Mouse (Mus musculus): ENCODE results near the gene Natd1. TPM values are rescaled to one million over a fixed set of nuclear protein-coding genes. Genes with fewer than 3 reads are reported as not detected.
"Not testable (repeated sequence)": the region's sequence is repeated elsewhere in the genome, so short reads cannot be mapped to it uniquely, and the experiment has no call there.

Natd1 gene
- polyA plus RNA-seq, 1 experiment from 2014 or later: 26.3 TPM

GRCm38 (mm10) chr11:60878675-60879294, 35.8 kb downstream of the Natd1 start, which contains the start of gene Tmem11:
Gene Tmem11, minus strand, starts transcription at chr11:60879272.
- peak; percentile 96 for DNase-seq (ENCODE audit: low spot score)
- under 1% methylated on average over 62 of the region's 62 CpGs for WGBS
- H3K27me3 ChIP-seq (ENCODE audit: insufficient read depth, poor library complexity, severe bottlenecking): no peaks in the 10 kb centered on the region

DNA sequence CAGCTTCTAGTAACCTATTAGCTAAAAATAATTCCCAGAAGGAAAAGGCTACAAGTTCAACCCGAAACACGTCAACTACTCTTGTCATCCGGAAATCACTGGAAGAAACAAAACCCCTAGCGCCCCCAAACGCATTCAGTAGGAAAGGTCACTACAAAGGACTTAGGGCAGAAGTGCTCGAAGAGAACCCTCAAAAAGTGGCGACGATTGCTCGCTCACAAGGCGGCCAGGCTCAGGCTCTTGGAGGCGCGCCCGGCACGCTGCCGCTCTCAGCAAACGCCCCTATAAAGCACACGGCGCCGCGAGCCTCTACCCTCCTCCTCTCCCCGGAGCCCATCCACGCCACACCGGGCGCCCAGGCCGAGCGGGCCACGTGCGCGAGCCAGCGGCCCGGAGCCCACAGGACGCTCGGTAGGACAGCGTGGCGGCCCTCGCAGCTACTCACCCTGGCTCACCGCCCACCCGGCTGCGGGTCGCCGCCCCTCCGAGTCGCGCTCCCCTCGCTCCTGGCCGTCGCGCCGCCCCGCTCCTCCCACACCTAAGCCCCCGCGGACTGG, 36.4 kb downstream of the Natd1 start:
- peak overlapping the region; percentile 97 for H3K27ac ChIP-seq
- under 1% methylated on average over 52 of the region's 52 CpGs for WGBS
- peaks cover 53% of the 10 kb centered on the region for H3K4me1 ChIP-seq (replicated peaks)
- H3K9me3 ChIP-seq: no peaks in the 10 kb centered on the region
- no peak for DNase-seq (ENCODE audit: low spot score)
- H3K27me3 ChIP-seq (ENCODE audit: insufficient read depth, poor library complexity, severe bottlenecking): no peaks in the 10 kb centered on the region
- peaks cover 25% of the 10 kb centered on the region for H3K36me3 ChIP-seq
- peak overlapping the region; percentile 98 for H3K4me3 ChIP-seq

More at GRCm38 (mm10) chr11:60878675-60879294, 35.8 kb downstream of the Natd1 start, which contains the start of gene Tmem11:
- H3K9me3 ChIP-seq: no peaks in the 10 kb centered on the region
- H3K36me3 ChIP-seq: peaks cover 21% of the 10 kb centered on the region
- H3K4me3 ChIP-seq: peak within 1 kb of the TSS; percentile 98
- H3K27ac ChIP-seq: peak within 1 kb of the TSS; percentile 97
- peaks cover 50% of the 10 kb centered on the region for H3K4me1 ChIP-seq (replicated peaks)

DNA sequence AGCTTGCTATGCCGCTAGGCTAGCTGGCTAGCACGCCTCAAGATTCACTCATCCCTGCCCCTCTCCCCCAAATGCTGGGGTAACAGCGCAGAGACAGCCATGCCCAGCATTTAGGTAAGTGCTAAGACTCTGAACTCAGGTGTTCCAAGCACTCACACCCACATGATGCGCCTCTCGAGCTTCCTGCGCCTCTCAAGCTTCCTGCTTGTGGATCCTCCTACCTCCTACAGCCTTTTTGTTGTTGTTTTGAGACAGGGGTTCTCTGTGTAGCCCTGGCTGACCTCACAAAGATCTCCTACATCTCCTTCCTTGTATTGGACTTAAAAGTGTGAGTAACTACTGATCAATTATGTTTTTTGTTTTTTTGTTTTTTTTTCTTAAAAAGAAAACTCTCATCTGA, 41.4 kb downstream of the Natd1 start:
- no peak overlapping the region for H3K4me3 ChIP-seq
- DNase-seq (ENCODE audit: low spot score): no peak
- H3K36me3 ChIP-seq: peaks cover 68% of the 10 kb centered on the region
- no peaks in the 10 kb centered on the region for H3K9me3 ChIP-seq
- 93% methylated on average over 6 of the region's 6 CpGs for WGBS
- H3K27ac ChIP-seq: no peak overlapping the region
- H3K27me3 ChIP-seq (ENCODE audit: insufficient read depth, poor library complexity, severe bottlenecking): no peaks in the 10 kb centered on the region
- H3K4me1 ChIP-seq (replicated peaks): peaks cover 43% of the 10 kb centered on the region

- Histone ChIP-seq H3K4me1 (replicated peaks) (peaks cover 32% of the 10 kb centered on the region), H3K9me3 (no peaks in the 10 kb centered on the region), H3K27me3 (ENCODE audit: insufficient read depth, poor library complexity, severe bottlenecking) (no peaks in the 10 kb centered on the region), H3K36me3 (peaks cover 83% of the 10 kb centered on the region), H3K27ac (no peak overlapping the region), H3K4me3 (no peak overlapping the region)
- whole genome bisulfite sequencing: 93% methylated on average over 4 of the region's 4 CpGs
- DNase-seq (ENCODE audit: low spot score): no peak
Measured at GRCm38 (mm10) chr11:60871409-60871808, 43.1 kb downstream of the Natd1 start.

- not testable (repeated sequence) for H3K27ac ChIP-seq; DNase-seq (ENCODE audit: low spot score); H3K9me3 ChIP-seq; H3K4me3 ChIP-seq; H3K27me3 ChIP-seq (ENCODE audit: insufficient read depth, poor library complexity, severe bottlenecking)
- peaks cover 15% of the 10 kb centered on the region for H3K4me1 ChIP-seq (replicated peaks)
- WGBS: 93% methylated on average over 6 of the region's 6 CpGs
- peaks cover 84% of the 10 kb centered on the region for H3K36me3 ChIP-seq
Measured at GRCm38 (mm10) chr11:60869471-60869870, 45.1 kb downstream of the Natd1 start.

GRCm38 (mm10) chr11:60867904-60868303, 46.6 kb downstream of the Natd1 start:
- H3K36me3 ChIP-seq: peaks cover 86% of the 10 kb centered on the region
- 68% methylated on average over 8 of the region's 8 CpGs for WGBS
- no peak overlapping the region for H3K27ac ChIP-seq
- DNase-seq (ENCODE audit: low spot score): no peak
- H3K27me3 ChIP-seq (ENCODE audit: insufficient read depth, poor library complexity, severe bottlenecking): no peaks in the 10 kb centered on the region
- H3K4me1 ChIP-seq (replicated peaks): 0 out of 2 replicates have a peak, but pooled peaks cover 5% of the 10 kb centered on the region
- no peaks in the 10 kb centered on the region for H3K9me3 ChIP-seq
- no peak overlapping the region for H3K4me3 ChIP-seq

- H3K4me3 ChIP-seq: no peak overlapping the region
- H3K36me3 ChIP-seq: peaks cover 86% of the 10 kb centered on the region
- H3K4me1 ChIP-seq (replicated peaks): 0 out of 2 replicates have a peak, but pooled peaks cover 5% of the 10 kb centered on the region
- H3K9me3 ChIP-seq: no peaks in the 10 kb centered on the region
- H3K27ac ChIP-seq: no peak overlapping the region
- no peak for DNase-seq (ENCODE audit: low spot score)
- H3K27me3 ChIP-seq (ENCODE audit: insufficient read depth, poor library complexity, severe bottlenecking): no peaks in the 10 kb centered on the region
- 92% methylated on average over 3 of the region's 3 CpGs for WGBS
Measured at GRCm38 (mm10) chr11:60867456-60867855, 47.1 kb downstream of the Natd1 start.

- DNase-seq (ENCODE audit: low spot score): no peak
- WGBS: 77% methylated on average over 2 of the region's 2 CpGs
- Histone ChIP-seq H3K9me3 (no peaks in the 10 kb centered on the region), H3K4me3 (no peak overlapping the region), H3K27me3 (ENCODE audit: insufficient read depth, poor library complexity, severe bottlenecking) (no peaks in the 10 kb centered on the region), H3K4me1 (replicated peaks) (0 out of 2 replicates have a peak, but pooled peaks cover 5% of the 10 kb centered on the region), H3K36me3 (peaks cover 86% of the 10 kb centered on the region), H3K27ac (no peak overlapping the region)
Measured at GRCm38 (mm10) chr11:60866021-60866420, 48.5 kb downstream of the Natd1 start.

GRCm38 (mm10) chr11:60864916-60865315, 49.6 kb downstream of the Natd1 start:
- no peak for DNase-seq (ENCODE audit: low spot score)
- H3K36me3 ChIP-seq: peaks cover 85% of the 10 kb centered on the region
- 90% methylated on average over 14 of the region's 14 CpGs for WGBS
- H3K9me3 ChIP-seq: no peaks in the 10 kb centered on the region
- H3K4me3 ChIP-seq: no peak overlapping the region
- 0 out of 2 replicates have a peak, but pooled peaks cover 5% of the 10 kb centered on the region for H3K4me1 ChIP-seq (replicated peaks)
- H3K27me3 ChIP-seq (ENCODE audit: insufficient read depth, poor library complexity, severe bottlenecking): no peaks in the 10 kb centered on the region
- no peak overlapping the region for H3K27ac ChIP-seq

GRCm38 (mm10) chr11:60864166-60864565, 50.4 kb downstream of the Natd1 start:
- DNase-seq (ENCODE audit: low spot score): no peak
- Histone ChIP-seq H3K4me3 (no peak overlapping the region), H3K27me3 (ENCODE audit: insufficient read depth, poor library complexity, severe bottlenecking) (no peaks in the 10 kb centered on the region), H3K4me1 (replicated peaks) (0 out of 2 replicates have a peak, but pooled peaks cover 5% of the 10 kb centered on the region), H3K27ac (no peak overlapping the region), H3K36me3 (peaks cover 85% of the 10 kb centered on the region), H3K9me3 (no peaks in the 10 kb centered on the region)
- WGBS: 95% methylated on average over 2 of the region's 2 CpGs

DNA sequence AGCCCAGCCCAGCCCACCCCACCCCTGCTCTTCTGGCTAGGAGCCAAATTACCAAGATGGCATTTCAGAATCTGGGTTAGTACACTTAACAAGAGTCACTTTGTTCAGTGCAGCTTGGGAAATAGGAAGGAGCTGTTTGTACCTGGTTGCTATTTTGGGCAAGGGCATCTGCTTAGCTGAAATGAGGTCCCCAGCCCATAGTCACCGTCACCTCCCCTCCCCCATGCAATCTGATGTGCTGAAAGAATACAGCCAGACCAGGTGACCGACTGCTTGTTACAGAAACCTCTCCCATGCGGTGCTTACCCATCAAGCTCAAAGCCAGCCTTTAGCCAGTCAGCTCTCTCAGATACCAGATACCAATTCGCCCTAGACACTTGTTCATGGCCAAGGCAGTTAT, 51.4 kb downstream of the Natd1 start:
- Histone ChIP-seq H3K27me3 (ENCODE audit: insufficient read depth, poor library complexity, severe bottlenecking) (no peaks in the 10 kb centered on the region), H3K27ac (no peak overlapping the region), H3K4me3 (no peak overlapping the region), H3K36me3 (peaks cover 91% of the 10 kb centered on the region), H3K4me1 (replicated peaks) (0 out of 2 replicates have a peak, but pooled peaks cover 4% of the 10 kb centered on the region), H3K9me3 (no peaks in the 10 kb centered on the region)
- no peak for DNase-seq (ENCODE audit: low spot score)
- WGBS: 90% methylated on average over 4 of the region's 4 CpGs

DNA sequence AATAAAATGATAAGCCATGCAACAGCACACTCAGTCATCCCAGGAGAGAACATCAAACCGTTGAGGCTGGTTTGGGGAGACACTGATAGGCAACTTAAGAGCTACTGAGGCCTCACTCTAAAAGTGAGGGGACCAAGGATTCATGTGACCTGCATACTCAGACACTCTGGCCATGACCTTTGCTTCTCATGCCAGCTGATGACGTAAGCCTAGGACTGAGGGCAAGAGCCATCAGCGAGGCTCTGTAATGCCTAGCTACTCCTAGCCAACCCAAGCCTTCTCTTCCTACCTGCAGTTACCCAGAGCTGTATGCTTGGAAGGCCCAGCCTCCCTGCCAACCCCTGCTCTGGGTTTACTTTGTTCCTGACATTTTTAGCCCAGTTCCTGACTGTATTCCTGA, 52.6 kb downstream of the Natd1 start:
- H3K27me3 ChIP-seq (ENCODE audit: insufficient read depth, poor library complexity, severe bottlenecking): no peaks in the 10 kb centered on the region
- WGBS: 88% methylated on average over 3 of the region's 3 CpGs
- DNase-seq (ENCODE audit: low spot score): no peak
- H3K9me3 ChIP-seq: no peaks in the 10 kb centered on the region
- peaks cover 92% of the 10 kb centered on the region for H3K36me3 ChIP-seq
- H3K4me3 ChIP-seq: no peak overlapping the region
- no peaks in the 10 kb centered on the region for H3K4me1 ChIP-seq (replicated peaks)
- H3K27ac ChIP-seq: no peak overlapping the region

DNA sequence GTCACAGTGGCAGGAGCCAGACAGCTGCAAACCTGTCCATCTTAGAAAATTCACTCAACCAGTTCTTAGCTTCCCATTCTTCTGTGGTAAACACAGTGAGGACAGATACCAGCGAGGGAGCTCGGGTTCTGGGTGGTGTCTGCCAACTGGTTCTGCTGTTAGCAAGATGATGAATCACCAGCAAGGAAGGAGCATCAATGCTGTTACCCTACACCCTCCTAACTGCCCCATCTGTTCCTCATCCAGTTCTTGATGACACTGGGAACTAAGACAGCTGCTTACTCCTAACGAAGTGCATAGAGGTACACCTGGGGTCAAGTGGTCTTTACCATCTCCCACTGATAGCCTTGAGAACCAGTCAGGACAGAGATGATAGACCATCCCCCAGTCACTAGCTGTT, 58.0 kb downstream of the Natd1 start:
- no peak for DNase-seq (ENCODE audit: low spot score)
- Histone ChIP-seq H3K27me3 (ENCODE audit: insufficient read depth, poor library complexity, severe bottlenecking) (no peaks in the 10 kb centered on the region), H3K4me1 (replicated peaks) (no peaks in the 10 kb centered on the region), H3K27ac (no peak overlapping the region), H3K4me3 (no peak overlapping the region), H3K36me3 (peaks cover 91% of the 10 kb centered on the region), H3K9me3 (no peaks in the 10 kb centered on the region)
- 83% methylated on average over 3 of the region's 3 CpGs for WGBS
